Mouse (Mus musculus) olfactory bulb, adult 2 months (tissue): ENCODE data around the gene Vav3.

Experiments used
- CTCF ChIP-seq: fragments of 200-500 bp; IDR thresholded peaks from 2 replicates; pipeline ENCODE4 v1.5.1; 2012; ENCODE audit warnings: low read depth, mild to moderate bottlenecking, low read length, moderate library complexity; ENCODE audit not compliant: insufficient read depth
- POLR2A ChIP-seq: fragments of 200-500 bp; IDR thresholded peaks from 2 replicates; pipeline ENCODE4 v1.6.1; 2012; ENCODE audit warnings: mild to moderate bottlenecking, low read depth, low read length, moderate library complexity; ENCODE audit not compliant: insufficient read depth

DNA sequence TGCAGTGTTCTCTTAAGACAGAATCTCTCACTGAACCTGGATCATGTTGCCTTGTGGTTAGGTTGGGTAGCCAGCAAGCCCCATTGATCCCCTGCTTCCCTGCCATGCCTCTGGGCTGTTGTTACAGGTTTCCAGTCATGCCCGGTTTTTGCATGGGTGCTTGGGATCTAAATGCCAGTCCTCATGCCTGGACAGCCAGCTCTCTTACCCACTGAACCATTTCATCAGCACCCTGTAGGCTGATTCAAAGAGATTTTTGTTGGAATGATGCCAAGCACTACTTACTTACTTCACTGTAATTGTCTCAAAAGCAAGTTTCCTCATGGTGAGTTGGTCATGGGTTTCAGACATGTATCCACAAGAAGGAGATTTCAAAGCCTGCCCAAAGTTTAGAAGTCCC lies 281.9 kb downstream of the Vav3 start:
- TF ChIP-seq CTCF: no peak
- no peak for TF ChIP-seq POLR2A
